Mouse (Mus musculus): ENCODE measurements at regions not wholly inside any gene's neighbourhood (a gene's known extent, or its start where the extent isn't known, plus 50 kb on each side); places are given as distances from the start of the nearest gene placed in this dataset.

DNA sequence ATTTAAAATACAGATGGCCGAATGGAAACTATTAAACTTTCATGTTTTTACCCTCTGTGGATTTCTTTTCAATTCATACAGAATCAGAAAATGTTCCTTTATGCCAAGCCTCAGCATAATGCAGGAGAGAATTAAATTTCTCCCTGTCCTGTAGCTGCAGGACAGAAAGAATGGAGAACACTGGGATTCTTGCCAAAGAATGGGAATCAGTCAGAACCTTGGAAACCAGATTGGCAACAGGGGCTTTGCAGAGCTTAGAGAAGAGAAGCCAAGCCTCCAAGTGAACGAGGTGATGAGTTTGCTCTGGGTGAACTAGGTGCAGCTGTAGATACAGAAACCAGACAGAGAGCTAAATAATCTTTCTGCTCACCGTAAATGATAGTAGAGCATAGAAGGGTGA is 64.6 kb downstream of the Npy5r start:
- TF ChIP-seq CTCF (IDR thresholded peaks at IDR 0.05; ENCODE audit: low read depth): no peak
- no peak for TF ChIP-seq EP300 (optimal IDR thresholded peaks at IDR 0.05)

Measured in stomach, postnatal 0 days (tissue).